In the genomic region with DNA sequence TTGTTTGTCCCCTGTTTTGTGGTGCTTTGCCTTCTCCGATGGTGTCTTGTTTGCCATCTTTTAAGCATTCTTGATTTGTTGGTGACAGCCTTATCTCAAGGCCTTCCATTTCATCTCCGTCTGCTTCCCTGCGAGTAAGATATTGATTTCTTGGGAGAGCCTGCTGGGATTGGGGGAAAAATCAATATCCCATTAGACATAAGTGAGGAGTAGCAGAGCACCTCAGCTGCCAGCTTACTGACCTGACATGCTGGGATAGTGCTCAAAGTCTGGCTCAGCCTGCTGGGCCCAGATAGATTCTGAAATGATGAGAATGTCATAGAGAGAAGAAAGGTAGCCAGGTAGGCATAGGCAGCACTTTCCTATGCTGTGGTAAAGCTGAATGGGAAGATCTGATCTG, we compare ENCODE assay signal across 21 mouse cellular contexts. TPM values are rescaled to one million over a fixed set of nuclear protein-coding genes. Genes with fewer than 3 reads are reported as not detected.
DNase-seq lines count a peak whose midpoint lies in the region; ATAC-seq and TF ChIP-seq lines count a peak whose summit lies in the region.
"Had no signal": no experiment of that assay in that cellular context is flagged by ENCODE, and none has a peak within 500 bp of the region (broad histone marks: within the 10 kb centered on the region; RNA-seq: fewer than 3 reads in every experiment).

No protein-coding gene starts in this region.

- TF ChIP-seq CTCF in hindbrain, postnatal 0 days (IDR thresholded peaks at IDR 0.05; ENCODE audit: low read depth) = no peak

- no peaks in the 10 kb centered on the region for H3K9me3 ChIP-seq in hindbrain, embryonic 11.5 days (ENCODE audit: control insufficient read depth, low read length)
- no peaks in the 10 kb centered on the region for H3K9me3 ChIP-seq in hindbrain, postnatal 0 days (ENCODE audit: low read length)
- H3K9me3 ChIP-seq in midbrain, embryonic 13.5 days = no peaks in the 10 kb centered on the region
- H3K9me3 ChIP-seq in midbrain, embryonic 16.5 days (replicated peaks; ENCODE audit: control insufficient read depth, low read length, poor library complexity, severe bottlenecking) = no peaks in the 10 kb centered on the region
- H3K9me3 ChIP-seq in embryonic facial prominence, embryonic 10.5 days = no peaks in the 10 kb centered on the region
- H3K9me3 ChIP-seq: embryonic facial prominence, embryonic 13.5 days; forebrain, embryonic 12.5 days; heart, embryonic 10.5 days; hindbrain, embryonic 15.5 days had no signal

- no peak overlapping the region for H3K4me2 ChIP-seq in hindbrain, embryonic 11.5 days (replicated peaks; ENCODE audit: low read depth, low read length)
- H3K4me2 ChIP-seq in hindbrain, postnatal 0 days (ENCODE audit: low read depth, low read length) = no peak overlapping the region
- H3K4me2 ChIP-seq in midbrain, embryonic 13.5 days (replicated peaks) = no peak overlapping the region
- H3K4me2 ChIP-seq in midbrain, embryonic 16.5 days (ENCODE audit: low read length) = no peak overlapping the region
- H3K4me2 ChIP-seq: embryonic facial prominence, embryonic 13.5 days; forebrain, embryonic 12.5 days; hindbrain, embryonic 15.5 days had no signal

- DNase-seq in hindbrain, embryonic 11.5 days (ENCODE audit: low spot score) = no peak
- DNase-seq in hindbrain, postnatal 0 days (ENCODE audit: low spot score) = no peak
- peak; percentile 39 for DNase-seq in retina, embryonic 14.5 days (ENCODE audit: low spot score)
- no peak for DNase-seq in embryonic facial prominence, embryonic 10.5 days (ENCODE audit: low spot score)
- DNase-seq: adrenal gland, postnatal 14 days; cerebellum, adult 8-10 months; cerebellum, postnatal 25 days; gastrocnemius, postnatal 36 days; heart, adult 18-20 months; heart, postnatal 14 days had no signal

- 0 out of 2 replicates have a peak, but pooled peaks have one; percentile 53 for ATAC-seq in hindbrain, embryonic 11.5 days (ENCODE audit: low FRiP score)
- no peak for ATAC-seq in hindbrain, postnatal 0 days
- peak; percentile 63; the same call in 1 of the 2 replicates for ATAC-seq in midbrain, embryonic 13.5 days
- ATAC-seq in midbrain, embryonic 16.5 days = no peak
- ATAC-seq: activated CD4-positive, CD25-positive, alpha-beta regulatory T cell, adult 4 months; inflammation-experienced regulatory T-cells, adult 6 months; Patski had no signal

- 64% methylated on average over 3 of the region's 3 CpGs for WGBS in hindbrain, embryonic 11.5 days
- WGBS in hindbrain, postnatal 0 days = 72% methylated on average over 3 of the region's 3 CpGs
- whole genome bisulfite sequencing in midbrain, embryonic 13.5 days = 74% methylated on average over 3 of the region's 3 CpGs
- WGBS in midbrain, embryonic 16.5 days = 66% methylated on average over 3 of the region's 3 CpGs
- 83% methylated on average over 3 of the region's 3 CpGs for WGBS in embryonic facial prominence, embryonic 10.5 days

- no peak overlapping the region for H3K27ac ChIP-seq in hindbrain, embryonic 11.5 days (ENCODE audit: low read depth, low read length)
- no peak overlapping the region for H3K27ac ChIP-seq in hindbrain, postnatal 0 days
- no peak overlapping the region for H3K27ac ChIP-seq in midbrain, embryonic 13.5 days
- no peak overlapping the region for H3K27ac ChIP-seq in midbrain, embryonic 16.5 days (ENCODE audit: low read length)
- H3K27ac ChIP-seq in embryonic facial prominence, embryonic 10.5 days (replicated peaks) = no peak overlapping the region
- H3K27ac ChIP-seq: embryonic facial prominence, embryonic 13.5 days; forebrain, embryonic 12.5 days; heart, embryonic 10.5 days; hindbrain, embryonic 15.5 days had no signal

- no peak overlapping the region for H3K9ac ChIP-seq in hindbrain, embryonic 11.5 days (ENCODE audit: low read depth, low read length)
- no peak overlapping the region for H3K9ac ChIP-seq in hindbrain, postnatal 0 days (replicated peaks; ENCODE audit: low read length)
- H3K9ac ChIP-seq in midbrain, embryonic 13.5 days (replicated peaks) = no peak overlapping the region
- no peak overlapping the region for H3K9ac ChIP-seq in midbrain, embryonic 16.5 days (ENCODE audit: low read depth, low read length)
- H3K9ac ChIP-seq: embryonic facial prominence, embryonic 13.5 days; forebrain, embryonic 12.5 days; hindbrain, embryonic 15.5 days had no signal

- H3K4me1 ChIP-seq in hindbrain, embryonic 11.5 days (replicated peaks; ENCODE audit: control insufficient read depth, insufficient read depth, low read length) = no peaks in the 10 kb centered on the region
- H3K4me1 ChIP-seq in hindbrain, postnatal 0 days (ENCODE audit: insufficient read depth, low read length) = no peaks in the 10 kb centered on the region
- H3K4me1 ChIP-seq in midbrain, embryonic 13.5 days (replicated peaks) = no peaks in the 10 kb centered on the region
- H3K4me1 ChIP-seq in midbrain, embryonic 16.5 days (ENCODE audit: control insufficient read depth, insufficient read depth, low read length) = no peaks in the 10 kb centered on the region
- no peaks in the 10 kb centered on the region for H3K4me1 ChIP-seq in embryonic facial prominence, embryonic 10.5 days
- H3K4me1 ChIP-seq: embryonic facial prominence, embryonic 13.5 days; forebrain, embryonic 12.5 days; heart, embryonic 10.5 days; hindbrain, embryonic 15.5 days had no signal

- no peaks in the 10 kb centered on the region for H3K27me3 ChIP-seq in hindbrain, embryonic 11.5 days (ENCODE audit: control insufficient read depth, insufficient read depth, low read length)
- no peaks in the 10 kb centered on the region for H3K27me3 ChIP-seq in hindbrain, postnatal 0 days (ENCODE audit: insufficient read depth, low read length)
- no peaks in the 10 kb centered on the region for H3K27me3 ChIP-seq in midbrain, embryonic 13.5 days
- H3K27me3 ChIP-seq in midbrain, embryonic 16.5 days (ENCODE audit: control insufficient read depth, insufficient read depth, low read depth, low read length) = no peaks in the 10 kb centered on the region
- no peaks in the 10 kb centered on the region for H3K27me3 ChIP-seq in embryonic facial prominence, embryonic 10.5 days (replicated peaks; ENCODE audit: low read depth, poor library complexity, severe bottlenecking)
- H3K27me3 ChIP-seq: CH12.LX; embryonic facial prominence, embryonic 13.5 days; forebrain, embryonic 12.5 days; hindbrain, embryonic 15.5 days; Patski had no signal

- no peak overlapping the region for H3K4me3 ChIP-seq in hindbrain, embryonic 11.5 days (ENCODE audit: low read depth, low read length)
- no peak overlapping the region for H3K4me3 ChIP-seq in hindbrain, postnatal 0 days (ENCODE audit: low read length)
- no peak overlapping the region for H3K4me3 ChIP-seq in midbrain, embryonic 13.5 days (replicated peaks)
- no peak overlapping the region for H3K4me3 ChIP-seq in midbrain, embryonic 16.5 days (ENCODE audit: low read depth, low read length)
- no peak overlapping the region for H3K4me3 ChIP-seq in embryonic facial prominence, embryonic 10.5 days
- H3K4me3 ChIP-seq: embryonic facial prominence, embryonic 13.5 days; forebrain, embryonic 12.5 days; heart, embryonic 10.5 days; hindbrain, embryonic 15.5 days had no signal

- no peaks in the 10 kb centered on the region for H3K36me3 ChIP-seq in hindbrain, embryonic 11.5 days (ENCODE audit: control insufficient read depth, insufficient read depth, low read length)
- H3K36me3 ChIP-seq in hindbrain, postnatal 0 days (ENCODE audit: insufficient read depth, low read length) = no peaks in the 10 kb centered on the region
- no peaks in the 10 kb centered on the region for H3K36me3 ChIP-seq in midbrain, embryonic 13.5 days
- H3K36me3 ChIP-seq in midbrain, embryonic 16.5 days (ENCODE audit: control insufficient read depth, insufficient read depth, low read length) = no peaks in the 10 kb centered on the region
- no peaks in the 10 kb centered on the region for H3K36me3 ChIP-seq in embryonic facial prominence, embryonic 10.5 days (replicated peaks)
- H3K36me3 ChIP-seq: embryonic facial prominence, embryonic 13.5 days; forebrain, embryonic 12.5 days; heart, embryonic 10.5 days; hindbrain, embryonic 15.5 days had no signal

RNA-seq across cellular contexts. Expression of a gene that starts 37.7 kb away (rescaled TPM):
- 4.8 and 5.5 TPM in 2 replicates for polyA plus RNA-seq in hindbrain, embryonic 11.5 days (2014; fragmentation: Nextera tagmentation; extraction: Ambion mirVana)
- total RNA-seq in hindbrain, postnatal 0 days (2014; rRNA removed) = 1.4 and 2.0 TPM in 2 replicates
- 2.0 and 2.3 TPM in 2 replicates for polyA plus RNA-seq in hindbrain, postnatal 0 days (2015; fragmentation: Nextera tagmentation; extraction: Ambion mirVana)
- polyA plus RNA-seq in midbrain, embryonic 13.5 days (2015; fragmentation: Nextera tagmentation; extraction: Ambion mirVana) = 0.99 and 1.6 TPM in 2 replicates
- polyA plus RNA-seq in midbrain, embryonic 16.5 days (2015; fragmentation: Nextera tagmentation; extraction: Ambion mirVana) = 0.86 and 1.1 TPM in 2 replicates
- polyA plus RNA-seq in embryonic facial prominence, embryonic 10.5 days (2016; fragmentation: Nextera tagmentation; extraction: Ambion mirVana) = 9.3 and 10.0 TPM in 2 replicates
- total RNA-seq: CH12.LX; gastrocnemius, adult 8-10 months had no signal
- polyA plus RNA-seq: activated CD4-positive, CD25-positive, alpha-beta regulatory T cell, adult 4 months; inflammation-experienced regulatory T-cells, adult 6 months had no signal

Comparison
In these comparisons a context has a peak if more than half of its experiments do, and no peak if none do; other contexts are left out.
1. ATAC-seq: peak in hindbrain, embryonic 11.5 days (single experiment) and midbrain, embryonic 13.5 days (single experiment); none in hindbrain, postnatal 0 days (single experiment) and midbrain, embryonic 16.5 days (single experiment).